Mouse (Mus musculus): ENCODE results near the gene Cd84.
A peak's percentile ranks its signal among the peaks of the same experiment; 100 is the strongest.

The Cd84 gene

GRCm38 (mm10) chr1:171917305-171918039 is 78.0 kb downstream of the Cd84 start, which contains the start of gene Slamf6:
Slamf6 (plus strand) TSS chr1:171917515.
- peak; percentile 49 for DNase-seq (ENCODE audit: low spot score)

GRCm38 (mm10) chr1:171918136-171918920 is 78.8 kb downstream of the Cd84 start:
- no peak for DNase-seq (ENCODE audit: low spot score)

- DNase-seq (ENCODE audit: low spot score): peak; percentile 66
Measured at GRCm38 (mm10) chr1:171919193-171919592, 79.7 kb downstream of the Cd84 start.

- DNase-seq (ENCODE audit: low spot score): no peak
Measured at GRCm38 (mm10) chr1:171919901-171920510, 80.5 kb downstream of the Cd84 start.

- DNase-seq (ENCODE audit: low spot score): peak; percentile 66
Measured at GRCm38 (mm10) chr1:171920989-171921621, 81.6 kb downstream of the Cd84 start.

GRCm38 (mm10) chr1:171921641-171922040 is 82.1 kb downstream of the Cd84 start:
- DNase-seq (ENCODE audit: low spot score): peak; percentile 59

GRCm38 (mm10) chr1:171922844-171923243 is 83.3 kb downstream of the Cd84 start:
- DNase-seq (ENCODE audit: low spot score): no peak

- no peak for DNase-seq (ENCODE audit: low spot score)
Measured at GRCm38 (mm10) chr1:171924900-171925299, 85.4 kb downstream of the Cd84 start.

GRCm38 (mm10) chr1:171933851-171934250 is 94.4 kb downstream of the Cd84 start:
- DNase-seq (ENCODE audit: low spot score): no peak

GRCm38 (mm10) chr1:171938952-171939948 is 99.8 kb downstream of the Cd84 start:
- peak; percentile 64 for DNase-seq (ENCODE audit: low spot score)

All from T-cell, adult 2 months (primary cell).